Mouse (Mus musculus): ENCODE data around the gene Mapk8ip1. TPM values are rescaled to one million over a fixed set of nuclear protein-coding genes. Genes with fewer than 3 reads are reported as not detected.

Mapk8ip1 gene
- polyA plus RNA-seq, 1 experiment from 2014 or later = 37.1 TPM

DNA sequence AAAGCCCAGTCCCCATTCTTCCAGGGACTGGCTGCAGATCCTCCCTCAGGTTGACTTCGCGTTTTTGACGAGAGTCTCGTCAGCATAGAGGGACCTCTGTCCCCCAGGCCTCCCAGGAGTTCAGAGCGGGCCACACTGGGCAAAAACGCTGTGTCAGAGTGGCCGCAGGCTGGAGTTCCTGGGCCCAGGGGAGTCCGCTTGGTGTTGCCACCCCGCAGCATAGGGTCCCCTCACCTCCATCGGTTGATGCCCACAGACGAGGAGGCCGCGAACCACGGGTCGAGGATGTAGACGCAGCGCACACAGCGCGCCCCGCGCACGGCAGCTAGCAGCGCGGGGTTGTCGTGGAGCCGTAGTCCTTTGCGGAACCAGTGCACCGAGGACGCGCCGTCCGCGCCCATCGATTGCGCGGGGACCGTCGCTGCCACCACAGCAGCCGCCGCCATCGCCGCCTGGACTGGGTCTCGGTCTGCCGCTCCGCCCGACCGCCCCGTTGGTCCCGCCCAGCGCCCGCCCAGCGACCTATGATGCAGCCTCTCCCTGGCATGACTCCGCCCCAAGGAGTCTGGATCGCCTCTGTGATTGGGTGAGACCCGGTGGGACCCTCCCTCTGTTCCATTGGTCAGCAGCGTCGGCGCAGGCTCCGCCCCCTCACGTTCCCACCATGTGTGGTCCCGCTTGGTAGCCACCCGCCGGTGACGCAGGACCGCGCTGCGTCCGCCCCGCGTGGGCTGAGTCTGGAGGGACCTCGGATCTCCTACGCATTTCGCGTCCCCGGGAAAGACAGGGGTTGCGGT lies 32.7 kb upstream of the Mapk8ip1 start, which contains the start of gene Cry2:
Cry2 (minus strand) TSS at position 466 of the 797 bp plus-strand sequence.
- WGBS = under 1% methylated on average over 76 of the region's 76 CpGs
- Histone ChIP-seq H3K27ac (replicated peaks) (peak within 1 kb of the TSS; percentile 88), H3K27me3 (replicated peaks; ENCODE audit: low read depth, poor library complexity, severe bottlenecking) (peaks cover 7% of the 10 kb centered on the region), H3K9me3 (no peaks in the 10 kb centered on the region), H3K4me3 (peak within 1 kb of the TSS; percentile 96), H3K4me1 (peaks cover 52% of the 10 kb centered on the region), H3K36me3 (replicated peaks) (no peaks in the 10 kb centered on the region)
- DNase-seq (ENCODE audit: low spot score) = peak; percentile 99

DNA sequence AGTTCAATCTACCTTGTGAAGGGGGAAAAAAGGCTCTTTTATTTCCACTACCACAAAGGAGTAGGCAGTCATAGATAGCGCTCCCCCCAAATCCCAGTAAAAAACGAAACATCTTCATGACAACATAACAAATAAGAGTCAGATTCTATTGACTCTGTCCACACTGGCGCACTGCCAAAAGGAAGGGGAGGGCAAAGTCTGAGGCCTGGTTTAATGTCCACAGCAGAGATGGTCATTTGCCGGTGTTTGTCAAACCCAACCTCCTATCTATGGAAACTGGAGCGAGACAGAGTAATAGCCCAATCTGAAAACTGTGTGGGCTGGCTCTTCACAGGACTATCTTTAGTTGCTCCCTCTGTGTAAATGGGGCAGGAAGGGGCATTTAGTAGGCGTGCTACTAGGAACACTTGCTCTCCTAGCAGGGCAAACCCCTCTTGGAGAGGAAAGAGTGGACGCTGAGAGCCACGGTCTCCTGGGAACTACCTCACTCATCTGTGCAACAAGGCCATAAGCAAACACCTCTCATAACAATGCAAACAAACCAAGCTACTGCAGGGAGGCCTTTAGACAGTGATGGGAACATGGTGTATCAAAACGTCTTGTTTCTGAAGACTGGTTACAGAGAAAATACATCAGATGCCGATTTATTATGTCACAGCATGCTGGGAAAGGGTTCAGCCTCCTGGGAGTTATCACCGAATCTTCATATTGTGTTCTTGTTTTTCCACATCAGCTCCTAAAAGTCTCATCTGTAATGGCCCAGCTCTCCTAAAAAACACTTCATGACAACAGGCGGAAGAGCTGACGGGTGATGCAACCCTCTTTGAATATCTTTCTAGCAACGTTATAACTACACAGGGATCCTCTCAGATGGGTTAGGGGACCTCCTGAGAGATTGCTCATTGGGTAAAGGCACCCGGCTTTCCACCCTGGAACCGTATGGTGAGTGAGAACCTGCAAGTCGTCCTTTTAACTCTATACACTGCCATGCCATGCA lies 31.5 kb upstream of the Mapk8ip1 start:
- 57% methylated on average over 17 of the region's 17 CpGs for WGBS
- Histone ChIP-seq H3K27ac (replicated peaks) (no peak overlapping the region), H3K27me3 (replicated peaks; ENCODE audit: low read depth, poor library complexity, severe bottlenecking) (peaks cover 7% of the 10 kb centered on the region), H3K4me3 (peak overlapping the region; percentile 96), H3K36me3 (replicated peaks) (no peaks in the 10 kb centered on the region), H3K4me1 (peaks cover 62% of the 10 kb centered on the region), H3K9me3 (no peaks in the 10 kb centered on the region)
- no peak for DNase-seq (ENCODE audit: low spot score)

DNA sequence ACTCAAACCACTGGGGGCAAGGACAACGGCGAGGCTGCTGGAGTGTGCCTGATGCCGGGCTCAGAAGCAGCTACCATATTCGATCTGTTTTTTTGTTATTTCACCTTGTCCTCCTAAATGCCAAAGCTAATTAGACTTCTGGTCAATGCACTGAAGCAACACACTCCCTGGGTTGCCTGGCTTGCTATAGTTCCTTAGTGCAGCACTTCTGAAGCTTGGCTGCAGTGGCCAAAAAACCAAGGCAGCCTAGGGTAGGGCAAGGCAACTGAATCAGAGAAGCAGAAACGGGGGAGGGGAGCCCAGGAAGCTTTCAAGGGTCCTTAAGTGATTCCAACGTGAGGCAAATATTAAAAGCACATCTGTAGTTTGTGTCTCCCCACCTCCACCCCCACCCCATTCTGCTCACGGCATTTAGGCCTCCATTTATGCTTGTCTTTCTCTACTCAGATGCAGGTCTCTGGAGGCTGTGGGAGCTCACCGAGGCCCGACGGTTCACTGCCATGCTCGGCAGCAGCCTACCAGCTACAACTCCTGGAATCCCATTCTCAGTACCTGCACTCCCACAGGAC lies 30.6 kb upstream of the Mapk8ip1 start:
- peaks cover 67% of the 10 kb centered on the region for H3K4me1 ChIP-seq
- WGBS = 45% methylated on average over 11 of the region's 11 CpGs
- H3K27me3 ChIP-seq (replicated peaks; ENCODE audit: low read depth, poor library complexity, severe bottlenecking) = peaks cover 7% of the 10 kb centered on the region
- H3K4me3 ChIP-seq = peak overlapping the region; percentile 96
- no peak for DNase-seq (ENCODE audit: low spot score)
- H3K27ac ChIP-seq (replicated peaks) = peak overlapping the region; percentile 52; the same call in 1 of the 2 replicates
- peaks cover under 1% of the 10 kb centered on the region; the same call in 1 of the 2 replicates for H3K36me3 ChIP-seq (replicated peaks)
- no peaks in the 10 kb centered on the region for H3K9me3 ChIP-seq

DNA sequence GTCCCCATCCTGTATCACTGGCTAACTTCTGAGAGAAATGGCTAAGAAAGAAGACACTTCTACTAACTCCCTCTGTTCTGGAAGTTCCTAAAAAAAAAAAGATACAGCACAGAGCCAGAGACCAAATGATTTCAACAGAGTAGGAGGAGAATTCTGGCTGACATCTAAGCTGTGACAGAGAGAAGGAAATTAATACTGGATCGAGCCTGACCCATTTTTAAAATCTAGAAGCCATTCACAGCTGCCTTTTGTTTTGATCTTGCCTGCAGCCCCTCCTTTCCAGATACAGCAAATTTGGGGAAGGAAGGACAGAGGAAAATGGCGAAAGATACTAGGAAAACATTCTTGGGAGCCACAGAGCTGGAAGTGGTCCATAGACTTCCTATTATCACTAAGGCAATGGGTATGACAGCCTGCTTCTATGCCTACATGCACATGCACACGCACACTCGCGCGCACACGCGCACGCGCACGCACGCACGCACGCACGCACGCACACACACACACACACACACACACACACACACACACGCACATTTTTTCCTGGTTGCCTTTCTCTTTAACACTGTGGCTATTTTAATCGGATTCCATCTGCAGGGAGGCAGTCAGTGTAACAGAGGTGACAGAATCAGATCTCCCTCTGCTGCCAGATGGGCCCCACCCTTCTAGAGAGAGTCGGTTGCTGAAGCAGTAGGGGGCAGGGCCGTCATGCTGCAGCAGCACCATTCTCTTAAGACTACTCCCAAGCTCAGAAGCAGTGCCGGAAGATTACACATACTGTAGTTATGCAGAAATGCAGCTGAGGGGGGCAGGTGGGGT lies 29.9 kb upstream of the Mapk8ip1 start:
- Histone ChIP-seq H3K4me3 (peak overlapping the region; percentile 96; the same call in 1 of the 2 replicates), H3K9me3 (no peaks in the 10 kb centered on the region), H3K27ac (replicated peaks) (peak overlapping the region; percentile 52; the same call in 1 of the 2 replicates), H3K4me1 (peaks cover 69% of the 10 kb centered on the region), H3K27me3 (replicated peaks; ENCODE audit: low read depth, poor library complexity, severe bottlenecking) (peaks cover 7% of the 10 kb centered on the region), H3K36me3 (replicated peaks) (peaks cover 8% of the 10 kb centered on the region)
- 74% methylated on average over 21 of the region's 21 CpGs for WGBS
- peak; percentile 29 for DNase-seq (ENCODE audit: low spot score)

DNA sequence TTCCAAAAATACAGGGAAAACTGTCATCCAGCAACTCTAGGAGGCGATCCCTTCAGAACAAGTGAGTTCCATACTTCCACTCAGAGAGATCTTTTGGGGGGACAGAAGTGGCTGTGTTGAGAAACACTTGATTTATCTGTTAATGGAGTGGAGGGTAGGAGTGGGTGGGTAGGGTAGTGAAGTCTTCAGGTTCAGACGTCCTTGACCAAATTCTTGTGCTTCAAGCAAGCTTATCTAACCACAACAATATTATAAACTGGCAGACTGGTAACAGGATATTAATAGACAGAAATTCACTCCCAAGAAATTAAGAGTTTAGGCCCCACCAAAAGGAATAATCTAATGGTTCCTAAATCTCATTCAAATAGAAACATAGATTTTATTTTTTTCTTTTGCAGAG lies 29.0 kb upstream of the Mapk8ip1 start:
- no peak for DNase-seq (ENCODE audit: low spot score)
- H3K9me3 ChIP-seq = no peaks in the 10 kb centered on the region
- H3K27me3 ChIP-seq (replicated peaks; ENCODE audit: low read depth, poor library complexity, severe bottlenecking) = peaks cover 4% of the 10 kb centered on the region
- H3K4me3 ChIP-seq = no peak overlapping the region
- 85% methylated on average over 2 of the region's 2 CpGs for WGBS
- peaks cover 17% of the 10 kb centered on the region for H3K36me3 ChIP-seq (replicated peaks)
- no peak overlapping the region for H3K27ac ChIP-seq (replicated peaks)
- H3K4me1 ChIP-seq = peaks cover 76% of the 10 kb centered on the region

DNA sequence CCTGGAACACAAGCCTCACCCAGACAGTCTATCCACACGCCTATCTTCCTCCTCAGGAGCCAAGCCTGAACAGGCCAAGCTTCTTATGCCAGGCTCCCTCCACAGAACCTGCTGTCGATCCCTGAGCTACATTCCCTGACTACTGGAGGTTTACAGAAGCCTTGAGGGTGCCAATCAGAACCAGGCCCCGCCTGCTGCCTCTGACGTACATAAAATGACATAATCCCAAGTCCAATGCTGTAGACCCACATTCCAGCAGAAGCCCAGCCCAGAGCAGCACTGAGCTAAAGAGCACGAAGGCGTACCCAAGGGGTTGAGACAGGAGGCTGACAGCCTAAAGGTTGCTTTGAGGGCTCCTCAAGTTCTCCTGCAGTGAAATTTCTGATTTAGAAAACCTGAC lies 26.8 kb upstream of the Mapk8ip1 start:
- peak; percentile 55 for DNase-seq (ENCODE audit: low spot score)
- H3K36me3 ChIP-seq (replicated peaks) = peaks cover 39% of the 10 kb centered on the region
- H3K9me3 ChIP-seq = no peaks in the 10 kb centered on the region
- H3K4me3 ChIP-seq = no peak overlapping the region
- H3K4me1 ChIP-seq = peaks cover 76% of the 10 kb centered on the region
- H3K27me3 ChIP-seq (replicated peaks; ENCODE audit: low read depth, poor library complexity, severe bottlenecking) = no peaks in the 10 kb centered on the region
- H3K27ac ChIP-seq (replicated peaks) = no peak overlapping the region
- WGBS = 57% methylated on average over 6 of the region's 6 CpGs

DNA sequence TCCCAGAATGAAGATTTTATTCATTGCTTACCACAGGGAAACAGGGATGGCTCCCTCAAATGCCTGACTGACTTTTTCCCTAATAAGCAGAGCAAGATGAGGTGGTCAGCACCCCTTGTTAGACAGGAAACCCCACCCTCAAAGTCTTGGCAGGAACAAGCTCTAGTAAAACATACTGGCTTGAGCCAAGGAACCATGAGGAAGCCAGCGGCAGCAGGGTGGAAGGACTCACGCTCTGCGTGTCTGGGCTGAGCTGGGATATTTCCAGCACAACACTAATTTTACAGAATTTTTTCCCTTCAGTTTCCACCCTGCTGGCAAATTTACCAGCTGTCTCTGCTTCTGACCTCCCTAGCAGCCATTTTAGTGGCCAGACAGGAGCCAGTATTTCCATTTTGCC lies 25.4 kb upstream of the Mapk8ip1 start:
- DNase-seq (ENCODE audit: low spot score) = no peak
- no peaks in the 10 kb centered on the region for H3K27me3 ChIP-seq (replicated peaks; ENCODE audit: low read depth, poor library complexity, severe bottlenecking)
- H3K9me3 ChIP-seq = no peaks in the 10 kb centered on the region
- no peak overlapping the region for H3K4me3 ChIP-seq
- no peak overlapping the region for H3K27ac ChIP-seq (replicated peaks)
- H3K36me3 ChIP-seq (replicated peaks) = peaks cover 53% of the 10 kb centered on the region
- peaks cover 62% of the 10 kb centered on the region for H3K4me1 ChIP-seq
- 90% methylated on average over 3 of the region's 3 CpGs for WGBS

DNA sequence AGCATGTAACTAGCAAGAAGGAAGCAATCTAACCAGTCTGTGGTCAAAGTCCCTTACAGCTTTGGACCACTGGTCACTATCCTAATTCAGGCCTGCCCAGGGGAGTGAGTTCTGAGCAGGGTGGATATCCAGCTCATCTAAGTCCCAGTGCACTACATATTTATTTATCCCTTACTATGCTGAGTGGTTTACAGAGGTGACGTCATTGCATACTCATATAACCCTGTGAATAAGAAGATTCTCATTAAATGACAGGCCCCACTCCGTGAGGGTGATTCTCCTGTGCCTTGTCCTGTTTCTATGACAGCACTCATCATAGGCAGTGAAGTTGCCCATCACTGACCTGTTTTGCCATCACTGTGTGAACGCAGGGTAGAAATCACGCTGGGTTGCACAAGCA lies 24.3 kb upstream of the Mapk8ip1 start:
- DNase-seq (ENCODE audit: low spot score) = no peak
- H3K4me1 ChIP-seq = peaks cover 52% of the 10 kb centered on the region
- 91% methylated on average over 4 of the region's 4 CpGs for WGBS
- no peaks in the 10 kb centered on the region for H3K27me3 ChIP-seq (replicated peaks; ENCODE audit: low read depth, poor library complexity, severe bottlenecking)
- H3K36me3 ChIP-seq (replicated peaks) = peaks cover 64% of the 10 kb centered on the region
- no peak overlapping the region for H3K4me3 ChIP-seq
- H3K9me3 ChIP-seq = no peaks in the 10 kb centered on the region
- peak overlapping the region; percentile 65; the same call in 1 of the 2 replicates for H3K27ac ChIP-seq (replicated peaks)

DNA sequence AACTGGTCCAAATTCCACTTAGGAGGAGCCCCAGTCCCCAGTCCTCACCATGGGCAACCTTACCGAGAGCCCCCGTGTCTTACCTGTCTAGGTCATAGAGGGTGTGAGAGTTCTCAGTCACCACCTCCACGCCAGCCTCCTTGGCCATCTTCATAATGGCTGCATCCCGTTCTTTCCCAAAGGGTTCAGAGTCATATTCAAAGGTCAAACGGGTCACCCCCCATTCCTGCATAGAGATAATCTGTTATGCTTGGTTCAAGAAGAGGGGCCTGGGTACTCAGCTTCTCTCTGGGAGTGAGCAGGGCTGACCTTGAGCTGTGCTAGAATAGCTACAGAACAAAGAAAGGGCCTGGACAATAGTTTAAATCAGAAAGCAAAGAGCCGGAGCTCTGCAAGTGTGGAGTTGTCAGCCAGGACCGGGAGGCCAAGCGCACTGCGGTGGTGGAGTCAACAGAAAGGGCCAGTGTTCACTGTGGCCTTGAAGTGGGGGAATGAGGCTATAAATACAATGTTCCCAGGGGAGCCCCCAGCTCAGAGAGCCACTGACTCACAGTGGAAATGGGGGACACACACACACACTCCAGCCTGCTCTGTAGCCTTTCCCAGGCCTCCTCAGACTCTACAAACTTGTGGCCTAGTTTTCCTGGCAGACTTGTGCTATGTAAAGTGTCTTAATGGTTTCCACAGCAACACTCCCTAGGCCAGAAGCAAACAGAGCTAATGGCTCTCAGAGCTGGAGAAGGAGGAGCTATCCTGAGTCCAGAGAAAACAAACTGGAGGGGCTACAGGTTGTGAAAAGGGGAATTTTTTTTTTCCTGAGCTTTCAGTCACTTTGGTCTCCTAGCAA lies 23.6 kb upstream of the Mapk8ip1 start:
- Histone ChIP-seq H3K36me3 (replicated peaks) (peaks cover 71% of the 10 kb centered on the region), H3K4me1 (peaks cover 50% of the 10 kb centered on the region), H3K27me3 (replicated peaks; ENCODE audit: low read depth, poor library complexity, severe bottlenecking) (no peaks in the 10 kb centered on the region), H3K4me3 (0 out of 2 replicates have a peak overlapping the region, but pooled peaks have one; percentile 2), H3K9me3 (no peaks in the 10 kb centered on the region), H3K27ac (replicated peaks) (peak overlapping the region; percentile 65)
- peak; percentile 30 for DNase-seq (ENCODE audit: low spot score)
- WGBS = 80% methylated on average over 9 of the region's 9 CpGs

DNA sequence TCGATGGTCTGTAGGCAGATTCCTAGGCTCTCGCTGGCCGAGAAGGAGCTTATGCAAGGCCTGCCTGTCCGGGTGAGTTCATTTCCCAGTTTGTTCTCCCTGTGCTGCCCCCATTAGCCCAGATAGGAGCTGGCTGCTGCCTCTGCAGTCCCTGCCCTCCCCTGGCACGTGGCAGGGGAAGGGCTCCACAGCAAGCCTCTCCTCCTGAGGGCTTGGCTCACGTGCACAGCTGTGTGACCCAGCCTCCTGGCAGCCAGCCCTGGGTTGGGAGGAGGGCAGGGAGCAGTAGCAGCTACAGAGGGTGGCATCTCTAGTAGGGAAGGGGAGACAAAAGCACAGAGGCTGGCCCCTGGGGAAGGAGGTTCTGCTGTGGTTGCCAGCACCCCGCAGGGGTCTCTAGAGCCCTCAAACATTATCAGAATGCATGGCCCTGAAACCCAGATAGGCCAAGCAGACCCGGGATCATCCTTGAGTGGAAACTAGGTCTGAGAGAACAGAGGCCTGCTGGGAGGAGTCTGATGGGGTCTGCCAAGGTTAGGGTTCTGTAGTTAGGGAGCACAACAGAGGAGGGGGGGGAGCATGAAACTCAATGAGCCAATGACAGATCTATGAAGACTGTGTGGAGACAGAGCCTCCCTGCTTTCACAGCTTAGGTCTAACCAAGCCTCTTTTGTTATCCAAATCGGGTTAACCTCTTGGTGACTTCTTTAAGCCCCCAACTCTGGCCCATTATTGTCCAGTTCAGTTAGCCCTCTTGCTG lies 22.8 kb upstream of the Mapk8ip1 start:
- H3K27me3 ChIP-seq (replicated peaks; ENCODE audit: low read depth, poor library complexity, severe bottlenecking) = no peaks in the 10 kb centered on the region
- H3K36me3 ChIP-seq (replicated peaks) = peaks cover 79% of the 10 kb centered on the region
- 88% methylated on average over 9 of the region's 9 CpGs for WGBS
- peaks cover 47% of the 10 kb centered on the region for H3K4me1 ChIP-seq
- H3K4me3 ChIP-seq = no peak overlapping the region
- H3K27ac ChIP-seq (replicated peaks) = peak overlapping the region; percentile 65
- no peak for DNase-seq (ENCODE audit: low spot score)
- H3K9me3 ChIP-seq = no peaks in the 10 kb centered on the region

All from embryonic facial prominence, embryonic 10.5 days (tissue).